Mouse (Mus musculus): ENCODE results near the gene Sh2b1.

- TF ChIP-seq POLR2A (IDR thresholded peaks at IDR 0.05; ENCODE audit: insufficient read depth, low read length) (no peak), CTCF (IDR thresholded peaks at IDR 0.05; ENCODE audit: low read depth, low read length) (no peak), EP300 (IDR thresholded peaks at IDR 0.05; ENCODE audit: insufficient read depth, low read depth, low read length) (no peak)
Observed at GRCm38 (mm10) chr7:126455242-126455641, 20.0 kb downstream of the Sh2b1 start.

All from ES-Bruce4 (cell line).